Mouse (Mus musculus) right cerebral cortex, postnatal 14 days (tissue): ENCODE data around the gene Cdk14.
A peak's percentile ranks its signal among the peaks of the same experiment; 100 is the strongest.

Experiments used
- DNase-seq: peaks from one replicate; pipeline ENCODE4 v3.0.0; 2022

Cdk14 gene

DNA sequence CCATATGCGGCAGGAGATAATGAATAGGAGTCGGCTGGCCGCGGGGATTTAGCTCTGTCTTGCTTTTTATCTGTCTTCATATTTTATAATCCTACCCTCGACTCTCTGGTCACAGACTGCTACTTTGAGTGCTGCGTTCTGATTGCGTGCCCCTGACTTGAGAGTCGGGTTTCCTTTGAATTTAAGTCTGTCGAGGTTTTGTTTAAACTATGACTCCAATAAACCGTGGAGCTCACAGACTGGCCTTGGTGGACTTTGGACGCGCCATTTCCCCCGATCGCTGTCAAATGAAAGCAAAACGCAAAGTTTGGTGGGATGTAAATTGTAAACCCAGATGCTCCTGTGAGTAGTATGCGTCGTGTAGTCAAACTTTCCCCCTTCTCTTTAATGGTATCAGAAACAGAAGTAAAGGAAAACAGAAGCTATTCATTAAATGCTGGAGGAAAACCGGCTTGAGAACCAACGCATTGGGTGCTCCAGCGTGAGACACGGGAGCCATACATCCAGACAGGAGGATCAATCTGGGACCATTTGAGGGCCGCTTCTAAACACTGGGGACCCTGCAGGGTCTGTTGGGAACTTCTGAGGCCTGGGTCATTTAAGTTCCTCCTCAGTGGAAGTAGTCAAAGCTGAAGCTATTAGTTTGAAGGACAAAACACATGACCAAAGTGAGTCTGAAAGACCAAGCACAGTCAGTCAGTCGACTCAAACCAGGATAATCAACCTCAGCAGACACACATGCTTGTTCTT, 661.6 kb downstream of the Cdk14 start:
- DNase-seq = no peak

GRCm38 (mm10) chr5:4757902-4758301, 662.2 kb downstream of the Cdk14 start, which contains the start of gene Fzd1:
Gene Fzd1 (minus strand): TSS chr5:4758035.
- DNase-seq = peak; percentile 86

DNA sequence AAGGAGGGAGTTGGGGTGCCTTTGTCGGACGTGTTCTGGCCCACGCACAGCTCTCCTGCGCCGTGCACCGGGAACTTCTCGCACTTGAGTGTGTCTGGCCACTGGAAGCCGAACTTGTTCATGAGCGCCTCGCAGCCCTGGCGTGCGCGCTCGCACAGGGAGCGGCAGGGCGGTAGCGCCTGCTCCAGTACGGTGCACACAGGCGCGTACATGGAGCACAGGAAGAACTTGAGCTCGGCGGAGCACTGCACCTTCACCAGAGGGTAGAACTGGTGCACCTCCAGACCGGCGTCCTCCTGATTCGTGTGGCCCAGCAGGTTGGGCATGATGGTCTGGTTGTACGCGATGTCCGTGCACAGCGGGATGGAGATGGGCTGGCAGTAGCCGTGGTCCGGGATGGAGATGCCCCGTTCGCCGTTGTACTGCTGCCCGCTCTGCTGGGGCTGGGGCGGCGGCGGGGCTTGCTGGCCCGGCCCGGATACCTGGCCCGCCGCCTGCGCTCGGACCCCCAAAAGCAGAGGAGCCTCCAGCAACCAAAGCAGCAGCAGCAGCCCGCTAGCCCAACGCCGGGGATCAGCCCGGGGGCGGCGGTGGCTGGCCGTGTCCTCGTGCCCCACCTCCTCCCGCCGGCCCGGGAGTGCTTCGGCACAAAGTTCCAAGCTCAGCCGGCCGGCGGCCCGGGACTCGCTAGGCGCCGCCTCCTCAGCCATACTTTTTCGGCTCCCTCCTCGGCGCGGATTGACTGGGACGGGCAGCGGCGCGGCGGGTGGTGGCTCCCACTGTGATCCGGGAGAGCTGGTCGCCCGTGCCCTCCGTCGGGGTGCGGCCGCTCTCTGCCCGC, 663.0 kb downstream of the Cdk14 start:
- peak; percentile 40 for DNase-seq

- peak; percentile 50 for DNase-seq
Measured at GRCm38 (mm10) chr5:4756001-4756681, 664.0 kb downstream of the Cdk14 start.

DNA sequence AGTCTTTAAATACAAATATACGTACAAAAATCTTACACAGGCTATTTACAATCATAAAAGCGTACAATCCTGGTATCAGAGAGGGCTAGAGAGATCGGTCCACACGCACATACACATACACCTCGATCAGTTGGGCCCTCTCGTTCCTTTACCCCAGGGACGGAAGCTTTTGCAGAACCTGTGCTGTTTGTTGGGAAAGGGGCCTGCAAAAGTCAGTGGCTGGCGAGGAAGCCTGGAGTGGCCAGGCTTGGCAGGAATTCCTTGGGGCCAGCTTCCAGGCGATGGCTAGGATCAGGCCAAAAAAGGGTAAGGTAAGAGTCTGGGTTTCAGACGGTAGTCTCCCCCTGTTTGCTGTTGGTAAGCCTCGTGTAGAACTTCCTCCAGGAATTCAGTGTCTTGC, 664.8 kb downstream of the Cdk14 start:
- no peak for DNase-seq

GRCm38 (mm10) chr5:4754701-4755281, 665.3 kb downstream of the Cdk14 start:
- no peak for DNase-seq
